In genomic region chr2:137723651-137724050, GRCm38 (mm10) we compare ENCODE assay signal across 25 mouse cellular contexts.
"Had no signal": no experiment of that assay in that cellular context is flagged by ENCODE, and none has a peak within 500 bp of the region (broad histone marks: within the 10 kb centered on the region; RNA-seq: fewer than 3 reads in every experiment).

No protein-coding gene starts in this region.

- H3K4me3 ChIP-seq: heart, adult 2 months; heart, embryonic 13.5 days; heart, embryonic 15.5 days; hindbrain, embryonic 13.5 days; hindbrain, embryonic 15.5 days; kidney, embryonic 15.5 days; limb, embryonic 13.5 days; limb, embryonic 15.5 days; liver, embryonic 12.5 days had no signal

- H3K27ac ChIP-seq: heart, adult 2 months; heart, embryonic 13.5 days; heart, embryonic 15.5 days; hindbrain, embryonic 13.5 days; hindbrain, embryonic 15.5 days; hindbrain, postnatal 0 days; kidney, embryonic 15.5 days; kidney, postnatal 0 days; limb, embryonic 13.5 days; limb, embryonic 15.5 days; liver, embryonic 12.5 days; liver, embryonic 14.5 days had no signal

- DNase-seq: gastrocnemius, postnatal 14 days; gastrocnemius, postnatal 36 days; heart, adult 11 months; heart, adult 2 months; heart, postnatal 14 days; heart, postnatal 36 days; kidney, adult 11 months; kidney, adult 2 months; kidney, adult 9 months; kidney, postnatal 14 days; kidney, postnatal 36 days; layer of hippocampus, adult 9-11 months; layer of hippocampus, postnatal 36 days; left cerebral cortex, postnatal 4 days had no signal
